9 mouse cellular contexts compared by ENCODE assay signal in genomic region chr6:99201271-99201705, GRCm38 (mm10).
DNase-seq lines count a peak whose midpoint lies in the region; ATAC-seq lines count a peak whose summit lies in the region.
"Had no signal": no experiment of that assay in that cellular context is flagged by ENCODE, and none has a peak within 500 bp of the region (broad histone marks: within the 10 kb centered on the region; RNA-seq: fewer than 3 reads in every experiment).

No protein-coding gene starts in this region.

- H3K36me3 ChIP-seq in limb, embryonic 11.5 days (ENCODE audit: control insufficient read depth, insufficient read depth, low read length): no peaks in the 10 kb centered on the region
- H3K36me3 ChIP-seq in limb, embryonic 10.5 days: no peaks in the 10 kb centered on the region
- no peaks in the 10 kb centered on the region for H3K36me3 ChIP-seq in forebrain, embryonic 15.5 days
- H3K36me3 ChIP-seq in neural tube, embryonic 14.5 days (ENCODE audit: control insufficient read depth, insufficient read depth, low read length): no peaks in the 10 kb centered on the region

- H3K27me3 ChIP-seq in limb, embryonic 11.5 days (ENCODE audit: control insufficient read depth, insufficient read depth, low read length): no peaks in the 10 kb centered on the region
- no peaks in the 10 kb centered on the region for H3K27me3 ChIP-seq in limb, embryonic 10.5 days (ENCODE audit: low read depth, poor library complexity, severe bottlenecking)
- no peaks in the 10 kb centered on the region; the same call in 1 of the 2 replicates for H3K27me3 ChIP-seq in forebrain, embryonic 15.5 days
- H3K27me3 ChIP-seq in neural tube, embryonic 14.5 days (ENCODE audit: control insufficient read depth, insufficient read depth, low read length): no peaks in the 10 kb centered on the region

- H3K4me1 ChIP-seq in limb, embryonic 11.5 days (ENCODE audit: control insufficient read depth, insufficient read depth, low read length): peaks cover 37% of the 10 kb centered on the region
- H3K4me1 ChIP-seq in limb, embryonic 10.5 days: peaks cover 61% of the 10 kb centered on the region
- H3K4me1 ChIP-seq in forebrain, embryonic 15.5 days: peaks cover 56% of the 10 kb centered on the region
- peaks cover 35% of the 10 kb centered on the region for H3K4me1 ChIP-seq in neural tube, embryonic 14.5 days (ENCODE audit: control insufficient read depth, insufficient read depth, low read length)

- 14% methylated on average over 4 of the region's 4 CpGs for WGBS in limb, embryonic 11.5 days
- WGBS in limb, embryonic 10.5 days: 12% methylated on average over 4 of the region's 4 CpGs
- 1% methylated on average over 4 of the region's 4 CpGs for WGBS in forebrain, embryonic 15.5 days
- WGBS in neural tube, embryonic 14.5 days: 2% methylated on average over 4 of the region's 4 CpGs

- no peak overlapping the region for H3K4me2 ChIP-seq in limb, embryonic 11.5 days (ENCODE audit: low read depth, severe bottlenecking)
- H3K4me2 ChIP-seq in forebrain, embryonic 15.5 days (replicated peaks): peak overlapping the region; percentile 18
- no peak overlapping the region for H3K4me2 ChIP-seq in neural tube, embryonic 14.5 days (ENCODE audit: low read depth, low read length)

- DNase-seq in frontal cortex, postnatal 10 days (ENCODE audit: low spot score in 2 of 2): no peak
- DNase-seq in limb, embryonic 11.5 days (ENCODE audit: low spot score): peak; percentile 35
- no peak for DNase-seq in limb, embryonic 10.5 days (ENCODE audit: low spot score)
- no peak for DNase-seq in layer of hippocampus, postnatal 25 days (ENCODE audit: extremely low spot score in 1 of 2, low spot score in 1 of 2)
- DNase-seq in layer of hippocampus, postnatal 10 days (ENCODE audit: low spot score in 2 of 2): no peak

- peak; percentile 29; the same call in 1 of the 2 replicates for ATAC-seq in frontal cortex, adult (ENCODE audit: low TSS enrichment)
- ATAC-seq in limb, embryonic 11.5 days (ENCODE audit: insufficient number of reproducible peaks, low FRiP score, low TSS enrichment, low read depth): no peak
- ATAC-seq in forebrain, embryonic 15.5 days (replicated peaks): peak; percentile 45
- peak; percentile 46; the same call in 1 of the 2 replicates for ATAC-seq in neural tube, embryonic 14.5 days (ENCODE audit: low read depth)

- H3K4me3 ChIP-seq in limb, embryonic 11.5 days (ENCODE audit: low read depth, low read length): no peak overlapping the region
- H3K4me3 ChIP-seq in limb, embryonic 10.5 days: no peak overlapping the region
- H3K4me3 ChIP-seq in forebrain, embryonic 15.5 days: no peak overlapping the region
- no peak overlapping the region for H3K4me3 ChIP-seq in neural tube, embryonic 14.5 days (ENCODE audit: low read depth, low read length)

- no peaks in the 10 kb centered on the region for H3K9me3 ChIP-seq in limb, embryonic 11.5 days (ENCODE audit: control insufficient read depth, low read length)
- H3K9me3 ChIP-seq in limb, embryonic 10.5 days (replicated peaks): no peaks in the 10 kb centered on the region
- H3K9me3 ChIP-seq in forebrain, embryonic 15.5 days: no peaks in the 10 kb centered on the region
- no peaks in the 10 kb centered on the region for H3K9me3 ChIP-seq in neural tube, embryonic 14.5 days (ENCODE audit: control insufficient read depth, low read length)

- no peak overlapping the region for H3K27ac ChIP-seq in limb, embryonic 11.5 days (replicated peaks; ENCODE audit: low read depth, low read length)
- H3K27ac ChIP-seq in limb, embryonic 10.5 days: no peak overlapping the region
- peak overlapping the region; percentile 3 for H3K27ac ChIP-seq in forebrain, embryonic 15.5 days (replicated peaks)
- peak overlapping the region; percentile 18; the same call in 1 of the 2 replicates for H3K27ac ChIP-seq in neural tube, embryonic 14.5 days (ENCODE audit: low read depth, low read length)
- H3K27ac ChIP-seq: macrophage had no signal

- no peak overlapping the region for H3K9ac ChIP-seq in limb, embryonic 11.5 days (ENCODE audit: low read length)
- H3K9ac ChIP-seq in forebrain, embryonic 15.5 days (replicated peaks): no peak overlapping the region
- H3K9ac ChIP-seq in neural tube, embryonic 14.5 days (replicated peaks; ENCODE audit: low read depth, low read length): no peak overlapping the region

Comparison
In these comparisons a context has a peak if more than half of its experiments do, and no peak if none do; other contexts are left out.
1. H3K27ac ChIP-seq: peak in forebrain, embryonic 15.5 days (single experiment) and neural tube, embryonic 14.5 days (single experiment); none in limb, embryonic 11.5 days (single experiment) and limb, embryonic 10.5 days (single experiment).